Mouse (Mus musculus) kidney, adult 2 months (tissue): ENCODE results near the gene Glis3. TPM values are rescaled to one million over a fixed set of nuclear protein-coding genes. Genes with fewer than 3 reads are reported as not detected.

Experiments
- DNase-seq: peaks from one replicate; pipeline ENCODE4 v3.0.0; 2021
- H3K27ac ChIP-seq: fragments of 200-500 bp; 2 replicates; pipeline ENCODE4 v1.5.1; 2012; ENCODE audit warnings: low read depth, low read length, control low read depth, inconsistent platforms; ENCODE audit not compliant: insufficient read depth
- H3K27me3 ChIP-seq: fragments of 200-500 bp; replicated peaks from 2 replicates; pipeline ENCODE4 v1.6.1; 2012; ENCODE audit warnings: mild to moderate bottlenecking, moderate library complexity, low read length, inconsistent platforms; ENCODE audit not compliant: control insufficient read depth, insufficient read depth
- H3K36me3 ChIP-seq: fragments of 200-500 bp; 2 replicates; pipeline ENCODE4 v1.6.1; 2012; ENCODE audit warnings: mild to moderate bottlenecking, moderate library complexity, low read length, inconsistent platforms; ENCODE audit not compliant: control insufficient read depth, insufficient read depth
- H3K4me1 ChIP-seq: fragments of 200-500 bp; 2 replicates; pipeline ENCODE4 v1.6.1; 2011; ENCODE audit warnings: low read length; ENCODE audit not compliant: control insufficient read depth, insufficient read depth
- H3K4me3 ChIP-seq: fragments of 200-500 bp; 2 replicates; pipeline ENCODE4 v1.5.1; 2011; ENCODE audit warnings: mild to moderate bottlenecking, low read depth, low read length, control low read depth; ENCODE audit not compliant: insufficient read depth
- CTCF ChIP-seq: fragments of 200-500 bp; conservative IDR thresholded peaks from 2 replicates; pipeline ENCODE4 v1.5.1; 2011; ENCODE audit warnings: low read depth, mild to moderate bottlenecking, control low read depth, low read length, moderate library complexity, mixed read lengths; ENCODE audit not compliant: insufficient read depth, insufficient read length
- POLR2A ChIP-seq: fragments of 200-500 bp; IDR thresholded peaks from one replicate; pipeline ENCODE4 v1.6.1; 2011; ENCODE audit warnings: low read depth, low read length, control low read depth
- WGBS: fragments of 180-500 bp; shearing (Covaris S2); methylation state at CpG from one replicate; pipeline ENCODE4 v1.1.7; 2018; 5-methylcytosine and 5-hydroxymethylcytosine counted together
- polyA plus RNA-seq: library from polyadenylated mRNA; depleted of rRNA; stranded (reverse); fragments of >200 nt; gene quantifications from 2 replicates; pipeline ENCODE4 v1.2.3, GENCODE M21; 2012

Glis3 gene
- polyA plus RNA-seq, 1 experiment = 23.7 TPM

GRCm38 (mm10) chr19:28656882-28657281, 23.0 kb downstream of the Glis3 start:
- peak overlapping the region; percentile 91 for H3K27ac ChIP-seq
- WGBS = 23% methylated on average over 6 of the region's 6 CpGs
- TF ChIP-seq POLR2A (no peak), CTCF (no peak)
- no peaks in the 10 kb centered on the region for H3K27me3 ChIP-seq
- no peaks in the 10 kb centered on the region; the same call in 1 of the 2 replicates for H3K36me3 ChIP-seq
- H3K4me1 ChIP-seq = peaks cover 43% of the 10 kb centered on the region
- peak; percentile 52 for DNase-seq
- H3K4me3 ChIP-seq = no peak overlapping the region

- Histone ChIP-seq H3K27ac (no peak overlapping the region), H3K36me3 (no peaks in the 10 kb centered on the region; the same call in 1 of the 2 replicates), H3K4me3 (no peak overlapping the region), H3K4me1 (peaks cover 43% of the 10 kb centered on the region), H3K27me3 (no peaks in the 10 kb centered on the region)
- WGBS = 43% methylated on average over 7 of the region's 7 CpGs
- TF ChIP-seq CTCF = no peak
- TF ChIP-seq POLR2A = no peak
- DNase-seq = peak; percentile 42
These were observed 24.7 kb downstream of the Glis3 start for GRCm38 (mm10) chr19:28655166-28655565.

GRCm38 (mm10) chr19:28650836-28651235, 29.0 kb downstream of the Glis3 start:
- H3K27ac ChIP-seq = no peak overlapping the region
- no peak overlapping the region for H3K4me3 ChIP-seq
- TF ChIP-seq POLR2A (no peak), CTCF (no peak)
- peaks cover 26% of the 10 kb centered on the region for H3K4me1 ChIP-seq
- WGBS = 91% methylated on average over 5 of the region's 5 CpGs
- H3K36me3 ChIP-seq = no peaks in the 10 kb centered on the region; the same call in 1 of the 2 replicates
- H3K27me3 ChIP-seq = no peaks in the 10 kb centered on the region
- DNase-seq = no peak

- Histone ChIP-seq H3K27me3 (no peaks in the 10 kb centered on the region), H3K4me3 (no peak overlapping the region), H3K4me1 (peaks cover 17% of the 10 kb centered on the region), H3K27ac (peak overlapping the region; percentile 74), H3K36me3 (no peaks in the 10 kb centered on the region; the same call in 1 of the 2 replicates)
- WGBS = 33% methylated on average over 5 of the region's 5 CpGs
- TF ChIP-seq CTCF = no peak
- TF ChIP-seq POLR2A = no peak
- peak; percentile 63 for DNase-seq
These were observed 30.4 kb downstream of the Glis3 start for GRCm38 (mm10) chr19:28649489-28649888.

GRCm38 (mm10) chr19:28648881-28649280, 31.0 kb downstream of the Glis3 start:
- Histone ChIP-seq H3K36me3 (no peaks in the 10 kb centered on the region; the same call in 1 of the 2 replicates), H3K4me1 (peaks cover 17% of the 10 kb centered on the region), H3K4me3 (no peak overlapping the region), H3K27me3 (no peaks in the 10 kb centered on the region), H3K27ac (no peak overlapping the region)
- no peak for TF ChIP-seq POLR2A
- no peak for TF ChIP-seq CTCF
- 63% methylated on average over 4 of the region's 4 CpGs for WGBS
- no peak for DNase-seq

GRCm38 (mm10) chr19:28647424-28647823, 32.5 kb downstream of the Glis3 start:
- 65% methylated on average over 6 of the region's 6 CpGs for WGBS
- DNase-seq = no peak
- Histone ChIP-seq H3K4me3 (no peak overlapping the region), H3K27ac (no peak overlapping the region), H3K36me3 (no peaks in the 10 kb centered on the region), H3K4me1 (peaks cover 15% of the 10 kb centered on the region), H3K27me3 (no peaks in the 10 kb centered on the region)
- TF ChIP-seq CTCF = no peak
- no peak for TF ChIP-seq POLR2A

- 26% methylated on average over 4 of the region's 4 CpGs for WGBS
These were observed 33.6 kb downstream of the Glis3 start for GRCm38 (mm10) chr19:28646286-28646685.

More at GRCm38 (mm10) chr19:28646286-28646685, 33.6 kb downstream of the Glis3 start:
- no peak overlapping the region for H3K4me3 ChIP-seq
- TF ChIP-seq CTCF (no peak), POLR2A (no peak)
- no peaks in the 10 kb centered on the region for H3K27me3 ChIP-seq
- H3K27ac ChIP-seq = 0 out of 2 replicates have a peak overlapping the region, but pooled peaks have one; percentile 44
- peaks cover 18% of the 10 kb centered on the region for H3K4me1 ChIP-seq
- no peaks in the 10 kb centered on the region for H3K36me3 ChIP-seq
- DNase-seq = peak; percentile 55
